Mouse (Mus musculus): ENCODE results near the gene Gm21985. TPM values are rescaled to one million over a fixed set of nuclear protein-coding genes. Genes with fewer than 3 reads are reported as not detected.

Gm21985 gene
- polyA plus RNA-seq, 1 experiment, result not detected

GRCm38 (mm10) chr2:112232623-112233022, 33.5 kb upstream of the Gm21985 start:
- TF ChIP-seq SRF (IDR thresholded peaks at IDR 0.05; ENCODE audit: control insufficient read depth, insufficient read length, low read depth) (no peak), TCF3 (IDR thresholded peaks at IDR 0.05; ENCODE audit: insufficient read length, low read depth) (no peak), USF1 (IDR thresholded peaks at IDR 0.05; ENCODE audit: low read depth) (no peak), REST (IDR thresholded peaks at IDR 0.05; ENCODE audit: insufficient read depth, insufficient read length) (no peak), POLR2A (IDR thresholded peaks at IDR 0.05; ENCODE audit: insufficient read length, low read depth) (no peak), MYOG (IDR thresholded peaks at IDR 0.05; ENCODE audit: control insufficient read depth in 1 of 3, insufficient read depth in 1 of 3, insufficient read length in 2 of 3, low read depth in 2 of 3) (no peak), E2F4 (IDR thresholded peaks at IDR 0.05; ENCODE audit: insufficient read depth) (no peak), CEBPB (IDR thresholded peaks at IDR 0.05; ENCODE audit: insufficient read depth, poor library complexity, severe bottlenecking) (no peak), TCF12 (IDR thresholded peaks at IDR 0.05; ENCODE audit: insufficient read depth, poor library complexity, severe bottlenecking) (no peak), MAX (IDR thresholded peaks at IDR 0.05; ENCODE audit: low read depth) (no peak), POLR2AphosphoS2 (IDR thresholded peaks at IDR 0.05; ENCODE audit: insufficient read length, low read depth) (no peak), MYOD1 (IDR thresholded peaks at IDR 0.05; ENCODE audit: control insufficient read depth in 1 of 3, insufficient read length in 2 of 3, low read depth in 2 of 3) (no peak)
- no peak overlapping the region for H3K4me2 ChIP-seq (ENCODE audit: low read depth)
- no peak overlapping the region for H3K4me3 ChIP-seq
- H3K27me3 ChIP-seq (ENCODE audit: control insufficient read depth, insufficient read depth, insufficient read length), result no peaks in the 10 kb centered on the region
- H3K79me2 ChIP-seq (ENCODE audit: control insufficient read depth, insufficient read depth), result no peaks in the 10 kb centered on the region
- no peaks in the 10 kb centered on the region for H3K36me3 ChIP-seq (ENCODE audit: control insufficient read depth, insufficient read depth)
- H3ac ChIP-seq (ENCODE audit: control insufficient read depth, insufficient read length), result no peak overlapping the region

DNA sequence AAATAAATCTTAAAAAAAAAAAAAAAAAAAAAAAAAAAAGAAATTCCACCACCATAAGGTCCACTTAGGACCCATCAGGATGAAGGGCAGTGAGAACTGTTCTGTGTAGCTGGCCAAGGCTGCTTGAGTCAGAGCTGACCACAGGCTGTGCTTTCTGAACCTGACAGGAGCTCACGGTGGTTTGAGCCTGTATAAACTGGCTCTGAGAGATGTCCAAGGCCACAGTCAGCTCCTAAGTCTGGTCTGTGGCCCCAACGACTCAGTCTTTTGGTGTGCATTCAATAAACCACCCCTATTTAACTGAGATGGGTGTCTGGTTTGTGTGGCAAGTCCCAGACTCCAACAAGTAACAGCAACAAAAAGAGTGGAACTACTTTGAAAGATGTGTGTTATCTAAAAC, 29.5 kb upstream of the Gm21985 start:
- Histone ChIP-seq H3K4me3 (no peak overlapping the region), H3K79me2 (ENCODE audit: control insufficient read depth, insufficient read depth) (peaks cover 5% of the 10 kb centered on the region), H3K4me2 (ENCODE audit: low read depth) (no peak overlapping the region), H3K27me3 (ENCODE audit: control insufficient read depth, insufficient read depth, insufficient read length) (no peaks in the 10 kb centered on the region), H3K36me3 (ENCODE audit: control insufficient read depth, insufficient read depth) (no peaks in the 10 kb centered on the region), H3ac (ENCODE audit: control insufficient read depth, insufficient read length) (no peak overlapping the region)
- no peak for TF ChIP-seq MAX (IDR thresholded peaks at IDR 0.05; ENCODE audit: low read depth)
- no peak for TF ChIP-seq MYOG (IDR thresholded peaks at IDR 0.05; ENCODE audit: control insufficient read depth in 1 of 3, insufficient read depth in 1 of 3, insufficient read length in 2 of 3, low read depth in 2 of 3)
- no peak for TF ChIP-seq POLR2AphosphoS2 (IDR thresholded peaks at IDR 0.05; ENCODE audit: insufficient read length, low read depth)
- TF ChIP-seq USF1 (IDR thresholded peaks at IDR 0.05; ENCODE audit: low read depth), result no peak

- Histone ChIP-seq H3K4me3 (peak overlapping the region; percentile 72), H3ac (ENCODE audit: control insufficient read depth, insufficient read length) (no peak overlapping the region), H3K27me3 (ENCODE audit: control insufficient read depth, insufficient read depth, insufficient read length) (no peaks in the 10 kb centered on the region), H3K4me2 (ENCODE audit: low read depth) (no peak overlapping the region), H3K36me3 (ENCODE audit: control insufficient read depth, insufficient read depth) (no peaks in the 10 kb centered on the region), H3K79me2 (ENCODE audit: control insufficient read depth, insufficient read depth) (peaks cover 5% of the 10 kb centered on the region)
- TF ChIP-seq POLR2AphosphoS2 (IDR thresholded peaks at IDR 0.05; ENCODE audit: insufficient read length, low read depth), result no peak
- TF ChIP-seq REST (IDR thresholded peaks at IDR 0.05; ENCODE audit: insufficient read depth, insufficient read length), result no peak
- no peak for TF ChIP-seq CEBPB (IDR thresholded peaks at IDR 0.05; ENCODE audit: insufficient read depth, poor library complexity, severe bottlenecking)
- no peak for TF ChIP-seq POLR2A (IDR thresholded peaks at IDR 0.05; ENCODE audit: insufficient read length, low read depth)
- no peak for TF ChIP-seq USF1 (IDR thresholded peaks at IDR 0.05; ENCODE audit: low read depth)
- no peak for TF ChIP-seq MAX (IDR thresholded peaks at IDR 0.05; ENCODE audit: low read depth)
- TF ChIP-seq TCF12 (IDR thresholded peaks at IDR 0.05; ENCODE audit: insufficient read depth, poor library complexity, severe bottlenecking), result no peak
- TF ChIP-seq SRF (IDR thresholded peaks at IDR 0.05; ENCODE audit: control insufficient read depth, insufficient read length, low read depth), result no peak
- TF ChIP-seq MYOG (IDR thresholded peaks at IDR 0.05; ENCODE audit: control insufficient read depth in 1 of 3, insufficient read depth in 1 of 3, insufficient read length in 2 of 3, low read depth in 2 of 3), result no peak
Observed at GRCm38 (mm10) chr2:112238006-112238405, 28.1 kb upstream of the Gm21985 start.

DNA sequence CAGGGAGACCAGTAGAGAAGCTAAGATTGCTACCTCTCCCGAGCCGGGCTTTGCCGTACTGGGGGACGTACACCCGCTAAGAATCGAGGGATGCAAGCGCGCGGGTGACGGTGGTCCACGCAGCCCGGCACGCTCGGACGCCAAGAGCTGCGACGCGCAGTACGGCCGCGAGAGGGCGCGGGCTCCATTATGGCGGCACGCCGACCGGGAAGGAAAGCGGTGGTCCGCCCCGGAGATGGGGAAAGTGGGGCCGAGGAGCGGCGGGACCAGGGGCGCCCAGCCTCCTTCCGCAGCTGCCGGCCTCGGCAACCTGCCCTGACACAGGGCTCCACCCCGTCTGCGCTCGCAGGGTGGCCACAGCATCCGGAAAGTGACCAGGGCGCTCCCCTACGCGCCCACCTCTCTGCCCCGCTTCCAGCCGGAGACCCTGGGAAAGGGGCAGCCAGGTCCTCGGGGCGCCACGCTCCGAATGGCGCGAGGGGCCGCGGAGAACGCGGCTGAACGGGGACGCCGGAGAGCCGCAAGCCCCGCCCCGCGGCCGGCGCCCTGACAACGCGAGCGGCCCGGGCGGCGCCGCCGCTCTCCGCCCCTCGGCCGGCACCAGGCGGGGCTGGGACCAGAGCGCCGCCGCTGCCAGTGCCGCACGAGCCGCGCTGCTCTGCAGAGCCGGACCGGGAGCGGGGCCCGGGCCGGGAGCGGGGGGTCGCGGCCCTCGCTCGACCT, 26.7 kb upstream of the Gm21985 start, which contains the start of gene Lpcat4:
TSS of gene Lpcat4 (plus strand) at position 257 of the 723 bp plus-strand sequence.
- Histone ChIP-seq H3K79me2 (ENCODE audit: control insufficient read depth, insufficient read depth) (peaks cover 5% of the 10 kb centered on the region), H3K36me3 (ENCODE audit: control insufficient read depth, insufficient read depth) (no peaks in the 10 kb centered on the region), H3K4me2 (ENCODE audit: low read depth) (peak within 1 kb of the TSS; percentile 83), H3K27me3 (ENCODE audit: control insufficient read depth, insufficient read depth, insufficient read length) (no peaks in the 10 kb centered on the region), H3K4me3 (peak within 1 kb of the TSS; percentile 72), H3ac (ENCODE audit: control insufficient read depth, insufficient read length) (peak within 1 kb of the TSS; percentile 53)
- no peak for TF ChIP-seq POLR2AphosphoS2 (IDR thresholded peaks at IDR 0.05; ENCODE audit: insufficient read length, low read depth)
- no peak for TF ChIP-seq TCF3 (IDR thresholded peaks at IDR 0.05; ENCODE audit: insufficient read length, low read depth)
- no peak for TF ChIP-seq E2F4 (IDR thresholded peaks at IDR 0.05; ENCODE audit: insufficient read depth)
- TF ChIP-seq USF1 (IDR thresholded peaks at IDR 0.05; ENCODE audit: low read depth), result no peak
- TF ChIP-seq TCF12 (IDR thresholded peaks at IDR 0.05; ENCODE audit: insufficient read depth, poor library complexity, severe bottlenecking), result no peak
- TF ChIP-seq CEBPB (IDR thresholded peaks at IDR 0.05; ENCODE audit: insufficient read depth, poor library complexity, severe bottlenecking), result no peak
- peak in 2 of 3 experiments; percentile 3 to 59 for TF ChIP-seq MYOD1 (IDR thresholded peaks at IDR 0.05; ENCODE audit: control insufficient read depth in 1 of 3, insufficient read length in 2 of 3, low read depth in 2 of 3)
- TF ChIP-seq POLR2A (IDR thresholded peaks at IDR 0.05; ENCODE audit: insufficient read length, low read depth), result peak; percentile 53
- TF ChIP-seq MAX (IDR thresholded peaks at IDR 0.05; ENCODE audit: low read depth), result no peak
- TF ChIP-seq MYOG (IDR thresholded peaks at IDR 0.05; ENCODE audit: control insufficient read depth in 1 of 3, insufficient read depth in 1 of 3, insufficient read length in 2 of 3, low read depth in 2 of 3), result peak in 2 of 3 experiments; percentile 31 to 65
- TF ChIP-seq SRF (IDR thresholded peaks at IDR 0.05; ENCODE audit: control insufficient read depth, insufficient read length, low read depth), result peak; percentile 76
- no peak for TF ChIP-seq REST (IDR thresholded peaks at IDR 0.05; ENCODE audit: insufficient read depth, insufficient read length)

All from myocyte (in vitro differentiated cells).